Mouse (Mus musculus) naive thymus-derived CD4-positive, alpha-beta T cell, adult 2 months (primary cell): ENCODE measurements around the gene Lrrc46.

ENCODE experiments used
- DNase-seq: peaks from one replicate; pipeline ENCODE4 v3.0.0-alpha.2; 2011; ENCODE audit warnings: low read depth

Gene Lrrc46

DNA sequence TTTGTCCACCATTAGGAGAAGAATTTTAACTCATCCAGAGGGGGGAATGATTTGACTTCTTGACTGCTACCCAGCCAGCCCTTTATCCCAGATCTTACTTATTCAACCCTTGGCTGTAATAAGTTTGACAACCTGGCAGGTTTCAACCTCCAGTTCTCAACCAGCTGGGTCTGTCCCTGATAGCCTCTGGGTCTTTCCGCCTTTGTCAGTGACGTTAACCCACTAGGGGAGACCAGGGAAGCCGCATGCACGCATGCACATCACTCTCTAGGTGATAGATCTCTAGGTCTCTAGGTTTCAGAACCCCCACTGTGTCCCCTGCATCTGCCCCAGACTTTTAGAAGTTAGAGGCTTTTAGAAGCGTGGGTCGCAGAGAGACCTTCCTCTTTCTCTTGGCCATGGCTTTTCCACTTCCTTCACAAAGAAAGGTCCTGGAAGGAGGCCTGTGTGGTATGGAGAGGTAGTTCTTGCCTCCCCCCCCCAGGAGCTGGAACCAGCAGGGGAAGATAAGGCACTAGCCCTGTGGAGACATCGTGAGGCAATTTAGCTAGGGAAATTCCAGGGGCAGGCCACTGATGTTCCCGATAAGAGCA lies 31.9 kb downstream of the Lrrc46 start:
- DNase-seq = no peak

- peak; percentile 67 for DNase-seq
Measured at GRCm38 (mm10) chr11:97007093-97007794, 34.0 kb downstream of the Lrrc46 start.

- no peak for DNase-seq
Measured at GRCm38 (mm10) chr11:97003170-97003569, 38.0 kb downstream of the Lrrc46 start.

DNA sequence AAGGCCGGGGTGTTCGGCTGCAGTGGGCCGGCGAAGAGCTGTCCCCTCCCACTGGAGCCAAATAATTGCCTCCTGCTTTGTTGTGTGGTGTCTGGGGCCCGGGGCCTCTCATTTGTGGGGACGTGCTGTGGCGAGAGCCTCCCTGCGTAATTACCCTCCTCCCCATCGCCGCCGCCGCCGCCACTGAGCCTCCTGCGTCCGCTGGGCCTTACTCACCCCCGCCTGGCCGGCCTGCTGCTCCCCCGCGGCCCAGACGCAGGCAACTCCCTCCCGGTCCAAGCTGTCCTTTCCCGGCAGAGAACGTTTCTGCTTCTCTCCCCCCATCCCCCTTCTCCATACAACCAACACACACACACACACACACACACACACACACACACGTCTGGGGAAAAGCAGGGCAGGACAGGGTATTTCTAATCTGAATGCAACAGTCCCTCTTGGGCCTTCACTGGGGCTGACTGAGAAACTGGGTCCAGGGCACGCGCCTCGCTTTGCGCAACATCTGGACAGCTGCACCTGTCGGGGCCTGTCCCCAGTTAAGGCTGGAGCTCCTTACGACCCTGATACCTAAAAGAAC lies 43.7 kb downstream of the Lrrc46 start:
- DNase-seq = no peak

- DNase-seq = no peak
Measured at GRCm38 (mm10) chr11:96996773-96997379, 44.3 kb downstream of the Lrrc46 start.

DNA sequence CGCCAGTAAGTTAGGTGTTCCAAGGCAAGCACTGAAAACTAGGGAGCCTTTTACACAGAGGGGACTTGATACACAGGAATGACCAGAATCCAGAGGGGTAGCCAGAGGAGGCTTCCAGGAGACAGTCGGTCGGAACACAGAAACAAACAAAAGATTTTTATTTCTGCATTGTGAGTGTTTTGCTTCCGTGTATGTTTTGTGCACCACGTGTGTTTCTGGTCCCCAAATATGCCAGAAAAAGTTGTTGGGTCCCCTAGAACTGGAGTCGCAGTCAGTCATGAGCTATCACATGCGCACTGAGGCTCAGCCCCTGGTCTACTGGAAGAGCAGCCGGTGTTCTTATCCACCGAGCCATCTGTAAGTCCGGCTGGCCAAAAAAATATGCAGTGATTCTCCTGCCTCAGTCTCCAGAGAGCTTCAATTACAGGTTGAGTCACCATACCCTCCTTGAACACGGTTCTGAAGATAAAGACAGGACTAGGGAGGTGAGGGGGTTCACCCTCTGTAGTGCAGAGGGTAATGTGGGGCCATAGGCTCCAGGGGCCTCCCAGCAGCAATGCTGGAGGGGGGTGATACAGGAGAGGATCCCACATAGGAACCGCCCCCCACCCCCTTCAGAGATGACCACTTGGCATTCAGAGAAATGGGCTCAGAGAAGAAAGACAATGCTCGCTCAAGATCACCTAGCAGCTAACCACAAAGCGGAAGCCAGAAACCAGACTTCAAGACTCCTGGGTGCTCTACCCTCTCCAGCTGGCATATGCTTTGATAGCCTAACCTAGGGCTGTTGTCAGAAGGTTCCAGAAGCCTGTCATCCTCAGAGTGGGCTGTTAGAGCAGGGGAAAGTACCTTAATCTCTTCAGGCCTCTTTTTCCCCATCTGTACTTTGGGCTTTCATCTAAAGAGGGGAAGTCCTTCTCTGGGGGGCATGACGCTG lies 45.1 kb downstream of the Lrrc46 start:
- DNase-seq = peak; percentile 92

DNA sequence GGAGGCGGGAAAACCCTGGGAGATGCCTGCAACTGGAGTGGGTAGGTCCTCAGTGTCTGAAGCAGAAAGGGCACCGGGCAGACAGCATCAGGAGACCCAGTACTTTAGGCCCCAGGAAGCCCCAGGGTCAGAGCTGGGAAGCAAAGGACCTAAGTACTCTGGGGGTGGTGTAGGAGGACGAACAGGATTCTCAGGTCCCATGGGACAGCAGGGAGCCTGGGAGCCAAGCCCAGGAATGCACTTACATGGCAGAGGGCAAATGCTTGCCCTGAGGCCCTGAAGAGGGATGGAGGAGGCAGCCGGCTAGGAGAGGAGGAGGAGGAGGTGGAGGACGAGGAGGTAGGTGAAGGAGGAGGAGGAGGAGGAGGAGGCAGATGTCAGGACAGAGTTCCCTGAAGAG lies 46.2 kb downstream of the Lrrc46 start:
- no peak for DNase-seq

- peak; percentile 79 for DNase-seq
Measured at GRCm38 (mm10) chr11:96992722-96993311, 48.4 kb downstream of the Lrrc46 start.

DNA sequence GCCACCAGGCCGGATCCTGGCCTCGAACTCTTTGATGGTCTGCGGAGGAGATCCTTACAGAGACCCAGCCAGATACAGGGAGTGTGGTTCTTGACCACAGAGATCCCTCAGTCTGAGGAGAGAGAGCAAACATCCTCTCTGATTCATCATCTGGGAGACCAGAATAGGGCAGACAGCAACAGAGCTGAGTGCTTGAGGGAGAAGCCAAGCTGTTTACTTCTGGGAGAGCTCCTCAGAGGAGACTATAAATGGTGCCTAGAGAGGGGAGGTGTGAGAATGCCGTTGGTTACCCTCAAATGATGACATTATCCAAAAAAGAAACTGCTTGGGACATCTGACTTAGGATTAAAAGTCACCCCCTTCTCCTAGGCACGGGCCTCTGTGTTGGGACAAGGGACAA lies 49.7 kb downstream of the Lrrc46 start:
- no peak for DNase-seq

DNA sequence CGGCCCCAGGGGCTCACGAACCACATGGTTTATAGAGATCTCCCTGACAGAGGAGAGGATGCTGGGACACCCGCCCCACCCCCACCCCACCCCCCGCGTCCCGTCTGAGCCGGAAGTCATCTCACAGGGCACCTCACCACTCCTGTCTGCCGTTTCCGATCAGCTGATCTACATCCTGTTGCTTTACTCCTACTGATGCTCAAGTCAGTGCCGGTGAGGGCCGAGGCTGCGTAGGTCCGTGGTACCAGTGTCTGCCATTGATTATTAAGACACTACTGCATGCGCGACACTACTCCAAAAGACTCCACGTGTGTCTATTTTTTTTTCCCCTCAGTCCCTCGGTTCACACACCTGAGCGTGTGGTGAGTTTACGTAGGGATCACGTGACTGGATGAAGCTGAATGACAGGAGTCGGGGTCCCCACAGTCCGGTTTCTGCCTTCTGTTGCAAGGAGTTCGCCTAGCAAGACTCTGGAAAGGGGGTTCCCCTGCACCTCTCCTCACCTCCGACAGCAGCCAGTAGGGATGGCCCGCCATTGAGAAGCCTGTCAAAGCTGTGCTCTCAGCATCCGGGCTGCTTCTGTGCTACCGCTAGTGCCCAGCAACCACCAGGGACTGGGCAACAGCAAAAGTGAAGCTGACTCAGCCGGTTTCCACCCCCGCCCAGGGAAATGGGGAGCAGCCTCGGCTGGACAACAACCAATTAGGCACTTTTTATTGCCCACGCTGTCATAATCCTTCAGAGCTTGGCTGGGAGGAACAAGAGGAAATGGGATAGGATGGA lies 53.1 kb downstream of the Lrrc46 start:
- DNase-seq = peak; percentile 91

DNA sequence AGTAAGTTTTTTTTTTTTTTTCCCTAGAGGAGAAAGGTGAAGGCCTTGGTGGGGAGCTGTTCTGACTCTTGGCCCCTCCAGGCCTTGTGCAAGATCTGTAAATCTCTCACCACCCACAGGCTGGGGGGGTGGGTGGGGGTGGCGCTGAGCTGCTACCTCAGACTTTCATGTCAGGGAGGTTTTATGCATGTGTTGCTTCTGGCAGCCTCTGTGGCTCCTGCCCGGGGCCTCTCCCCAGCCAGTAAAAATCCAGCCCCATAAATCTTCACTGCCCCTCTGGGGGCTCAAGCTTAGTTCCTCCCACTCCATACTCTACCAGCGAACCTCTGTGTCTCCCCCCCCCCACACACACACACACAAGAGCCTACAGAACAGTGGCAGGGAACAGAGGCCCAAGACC lies 54.7 kb downstream of the Lrrc46 start:
- DNase-seq = no peak

GRCm38 (mm10) chr11:96984903-96985302 lies 56.3 kb downstream of the Lrrc46 start:
- no peak for DNase-seq
